Mouse (Mus musculus): Measurements from ENCODE around the gene Arsa. TPM values are rescaled to one million over a fixed set of nuclear protein-coding genes. Genes with fewer than 3 reads are reported as not detected.

Gene Arsa
- polyA plus RNA-seq, 1 experiment from 2014 or later: 9.4 TPM

Other genes with a start within 250 kb of the Arsa start
- 48.1 and 53.3 TPM in 2 replicates for gene Sbf1, start 162.1 kb downstream of the Arsa start, polyA plus RNA-seq (2014; fragmentation: Nextera tagmentation; extraction: Ambion mirVana)
- 0.12 TPM in 1 of 2 replicates, not detected in the other for gene Adm2, start 154.7 kb downstream of the Arsa start, polyA plus RNA-seq (2014; fragmentation: Nextera tagmentation; extraction: Ambion mirVana)
- gene Miox, start 143.0 kb downstream of the Arsa start, polyA plus RNA-seq (2014; fragmentation: Nextera tagmentation; extraction: Ambion mirVana): not detected in 2 replicates
- 29.8 and 31.8 TPM in 2 replicates for gene Lmf2, start 121.8 kb downstream of the Arsa start, polyA plus RNA-seq (2014; fragmentation: Nextera tagmentation; extraction: Ambion mirVana)
- 155 and 168 TPM in 2 replicates for gene Ncaph2, start 121.7 kb downstream of the Arsa start, polyA plus RNA-seq (2014; fragmentation: Nextera tagmentation; extraction: Ambion mirVana)
- gene Sco2, start 103.6 kb downstream of the Arsa start, polyA plus RNA-seq (2014; fragmentation: Nextera tagmentation; extraction: Ambion mirVana): 5.8 and 6.0 TPM in 2 replicates
- gene Tymp, start 100.4 kb downstream of the Arsa start, polyA plus RNA-seq (2014; fragmentation: Nextera tagmentation; extraction: Ambion mirVana): 1.2 and 1.9 TPM in 2 replicates
- 0.26 and 0.64 TPM in 2 replicates for gene Odf3b, start 98.1 kb downstream of the Arsa start, polyA plus RNA-seq (2014; fragmentation: Nextera tagmentation; extraction: Ambion mirVana)
- gene Klhdc7b, start 92.5 kb downstream of the Arsa start, polyA plus RNA-seq (2014; fragmentation: Nextera tagmentation; extraction: Ambion mirVana): not detected in 2 replicates
- not detected in 2 replicates for gene Syce3, start 66.9 kb downstream of the Arsa start, polyA plus RNA-seq (2014; fragmentation: Nextera tagmentation; extraction: Ambion mirVana)
- gene Cpt1b, start 51.6 kb downstream of the Arsa start, polyA plus RNA-seq (2014; fragmentation: Nextera tagmentation; extraction: Ambion mirVana): 0.93 and 1.1 TPM in 2 replicates
- 1.9 and 2.4 TPM in 2 replicates for gene C730034F03Rik, start 47.8 kb downstream of the Arsa start, polyA plus RNA-seq (2014; fragmentation: Nextera tagmentation; extraction: Ambion mirVana)
- not detected in 2 replicates for gene Gm44502, start 47.7 kb downstream of the Arsa start, polyA plus RNA-seq (2014; fragmentation: Nextera tagmentation; extraction: Ambion mirVana)
- gene Chkb, start 47.5 kb downstream of the Arsa start, polyA plus RNA-seq (2014; fragmentation: Nextera tagmentation; extraction: Ambion mirVana): 48.3 and 49.6 TPM in 2 replicates
- 23.6 TPM in 2 replicates for gene Mapk8ip2, start 23.5 kb downstream of the Arsa start, polyA plus RNA-seq (2014; fragmentation: Nextera tagmentation; extraction: Ambion mirVana)
- gene Shank3, start 22.2 kb upstream of the Arsa start, polyA plus RNA-seq (2014; fragmentation: Nextera tagmentation; extraction: Ambion mirVana): 2.2 TPM in 2 replicates
- gene Acr, start 90.9 kb upstream of the Arsa start, polyA plus RNA-seq (2014; fragmentation: Nextera tagmentation; extraction: Ambion mirVana): 0.42 and 0.43 TPM in 2 replicates
- gene Rabl2, start 114.5 kb upstream of the Arsa start, polyA plus RNA-seq (2014; fragmentation: Nextera tagmentation; extraction: Ambion mirVana): 84.3 and 87.3 TPM in 2 replicates